Mouse (Mus musculus) cerebellum, adult 2 months (tissue): ENCODE results near the gene Islr.

Experiments
- CTCF ChIP-seq: fragments of 200-500 bp; IDR thresholded peaks from 2 replicates; pipeline ENCODE4 v1.5.1; 2011; ENCODE audit warnings: low read depth, mild to moderate bottlenecking, control low read depth, low read length, moderate library complexity, borderline replicate concordance; ENCODE audit not compliant: insufficient read depth
- POLR2A ChIP-seq: fragments of 200-500 bp; IDR thresholded peaks from 2 replicates; pipeline ENCODE4 v1.6.1; 2011; ENCODE audit warnings: low read length, control low read depth, borderline replicate concordance; ENCODE audit not compliant: insufficient read depth

DNA sequence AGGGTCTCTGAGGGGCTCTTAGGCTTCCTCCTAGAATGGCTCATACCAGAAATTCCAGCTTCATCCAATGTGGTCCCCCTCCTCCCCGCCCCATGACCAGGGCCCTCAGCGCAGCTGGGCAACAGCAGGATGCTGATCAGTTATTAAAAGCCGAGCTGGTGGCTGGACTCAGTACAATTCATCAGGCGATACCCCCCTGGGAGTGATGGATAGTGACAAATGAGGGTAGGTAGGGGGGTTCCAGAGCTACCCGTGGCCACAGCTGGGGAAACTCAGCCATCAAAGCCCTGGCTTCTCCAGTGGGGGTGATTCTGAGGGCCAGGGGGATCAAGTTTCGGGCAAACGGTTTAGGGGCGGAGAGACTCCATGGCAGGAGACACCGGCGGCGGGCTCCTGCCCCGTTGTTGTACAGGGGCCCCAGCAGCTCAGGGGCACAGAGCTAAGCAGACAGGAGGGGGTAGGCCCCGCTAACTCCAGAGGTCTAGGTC is 75.1 kb downstream of the Islr start:
- TF ChIP-seq CTCF (no peak), POLR2A (no peak)
